Mouse (Mus musculus): ENCODE measurements around the gene Pacrg.

- TF ChIP-seq CTCF (conservative IDR thresholded peaks at IDR 0.05 in 1 of 2, IDR thresholded peaks at IDR 0.05 in 1 of 2; ENCODE audit: low read depth in 2 of 2, low read length in 2 of 2) (no peak), PAX5 (IDR thresholded peaks at IDR 0.05; ENCODE audit: low read length) (no peak), MAX (IDR thresholded peaks at IDR 0.05; ENCODE audit: low read length) (no peak), TBP (conservative IDR thresholded peaks at IDR 0.05; ENCODE audit: low read depth, low read length) (no peak), POLR2A (IDR thresholded peaks at IDR 0.05; ENCODE audit: low read depth, low read length) (no peak), MEF2A (IDR thresholded peaks at IDR 0.05; ENCODE audit: borderline replicate concordance, low read depth, low read length) (no peak), EP300 (IDR thresholded peaks at IDR 0.05; ENCODE audit: low read length) (no peak), MYC (IDR thresholded peaks at IDR 0.05; ENCODE audit: low read depth, low read length) (no peak), POLR2AphosphoS2 (IDR thresholded peaks at IDR 0.05; ENCODE audit: low read depth, low read length) (no peak), ZKSCAN1 (IDR thresholded peaks at IDR 0.05; ENCODE audit: borderline replicate concordance, low read depth, low read length) (no peak), GABPA (IDR thresholded peaks at IDR 0.05; ENCODE audit: insufficient replicate concordance, low read depth, low read length) (no peak), KAT2A (IDR thresholded peaks at IDR 0.05; ENCODE audit: insufficient replicate concordance, low read length) (no peak), CHD2 (IDR thresholded peaks at IDR 0.05; ENCODE audit: low read length) (no peak), JUND (conservative IDR thresholded peaks at IDR 0.05; ENCODE audit: low read depth, low read length) (no peak)
These were observed 123.0 kb downstream of the Pacrg start for GRCm38 (mm10) chr17:10717148-10717547.
